Mouse (Mus musculus): ENCODE measurements around the gene Olfr120. TPM values are rescaled to one million over a fixed set of nuclear protein-coding genes. Genes with fewer than 3 reads are reported as not detected.
"Not testable (repeated sequence)": the region's sequence is repeated elsewhere in the genome, so short reads cannot be mapped to it uniquely, and the experiment has no call there.

Gene Olfr120
- polyA plus RNA-seq (2014; fragmentation: Nextera tagmentation; extraction: Ambion mirVana): not detected in 2 replicates

GRCm38 (mm10) chr17:37721508-37721907, at the start of gene Olfr120:
TSS of gene Olfr120 (plus strand) at chr17:37721808.
- H3K9me3 ChIP-seq (ENCODE audit: control insufficient read depth, low read length): no peaks in the 10 kb centered on the region
- no peaks in the 10 kb centered on the region for H3K27me3 ChIP-seq (ENCODE audit: control insufficient read depth, insufficient read depth, low read length)
- no peak within 1 kb of the TSS for H3K4me3 ChIP-seq (ENCODE audit: low read depth, low read length)
- ATAC-seq (ENCODE audit: low FRiP score) (no peak), DNase-seq (ENCODE audit: low spot score, missing footprints) (no peak)
- no peak within 1 kb of the TSS for H3K27ac ChIP-seq (ENCODE audit: low read depth, low read length)
- H3K4me2 ChIP-seq: no peak within 1 kb of the TSS
- H3K9ac ChIP-seq (ENCODE audit: low read length): no peak within 1 kb of the TSS
- 77% methylated on average over 1 of the region's 1 CpGs for WGBS
- H3K4me1 ChIP-seq (ENCODE audit: control insufficient read depth, insufficient read depth, low read length): no peaks in the 10 kb centered on the region
- H3K36me3 ChIP-seq (ENCODE audit: control insufficient read depth, insufficient read depth, low read length): no peaks in the 10 kb centered on the region

- H3K9ac ChIP-seq (ENCODE audit: low read length); H3K27ac ChIP-seq (ENCODE audit: low read depth, low read length); H3K4me1 ChIP-seq (ENCODE audit: control insufficient read depth, insufficient read depth, low read length); H3K9me3 ChIP-seq (ENCODE audit: control insufficient read depth, low read length); H3K36me3 ChIP-seq (ENCODE audit: control insufficient read depth, insufficient read depth, low read length); DNase-seq (ENCODE audit: low spot score, missing footprints); H3K4me3 ChIP-seq (ENCODE audit: low read depth, low read length); H3K4me2 ChIP-seq; ATAC-seq (ENCODE audit: low FRiP score); H3K27me3 ChIP-seq (ENCODE audit: control insufficient read depth, insufficient read depth, low read length): not testable (repeated sequence)
- WGBS: 61% methylated on average over 1 of the region's 1 CpGs
Measured at GRCm38 (mm10) chr17:37696264-37696663, 25.3 kb upstream of the Olfr120 start, which contains the start of gene Olfr119. TSS of gene Olfr119 (plus strand) at chr17:37696564.

DNA sequence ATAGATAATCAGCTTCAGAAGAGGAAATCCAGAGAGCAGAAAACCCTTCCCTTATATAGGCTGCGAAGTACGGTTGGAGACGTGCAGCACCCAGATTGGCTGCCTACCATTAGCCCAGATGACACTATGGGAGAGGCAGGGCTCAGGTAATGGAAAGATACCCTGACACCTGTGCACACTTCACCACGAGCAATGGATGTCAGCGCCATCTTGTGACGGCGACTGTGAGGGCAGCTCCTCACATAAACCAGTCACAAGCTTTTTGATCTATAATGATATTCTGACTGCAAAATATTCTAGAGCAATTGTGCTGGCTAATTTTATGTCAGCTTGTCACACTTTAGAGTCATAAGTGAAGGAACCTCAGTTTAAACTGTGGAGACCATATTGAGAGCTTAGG, 16.5 kb downstream of the Olfr120 start:
- ATAC-seq (ENCODE audit: low FRiP score) (no peak), DNase-seq (ENCODE audit: low spot score, missing footprints) (no peak)
- no peaks in the 10 kb centered on the region for H3K27me3 ChIP-seq (ENCODE audit: control insufficient read depth, insufficient read depth, low read length)
- no peaks in the 10 kb centered on the region for H3K4me1 ChIP-seq (ENCODE audit: control insufficient read depth, insufficient read depth, low read length)
- no peak overlapping the region for H3K4me3 ChIP-seq (ENCODE audit: low read depth, low read length)
- no peaks in the 10 kb centered on the region for H3K9me3 ChIP-seq (ENCODE audit: control insufficient read depth, low read length)
- no peak overlapping the region for H3K9ac ChIP-seq (ENCODE audit: low read length)
- H3K4me2 ChIP-seq: no peak overlapping the region
- H3K27ac ChIP-seq (ENCODE audit: low read depth, low read length): no peak overlapping the region
- no peaks in the 10 kb centered on the region for H3K36me3 ChIP-seq (ENCODE audit: control insufficient read depth, insufficient read depth, low read length)
- 56% methylated on average over 7 of the region's 7 CpGs for WGBS

DNA sequence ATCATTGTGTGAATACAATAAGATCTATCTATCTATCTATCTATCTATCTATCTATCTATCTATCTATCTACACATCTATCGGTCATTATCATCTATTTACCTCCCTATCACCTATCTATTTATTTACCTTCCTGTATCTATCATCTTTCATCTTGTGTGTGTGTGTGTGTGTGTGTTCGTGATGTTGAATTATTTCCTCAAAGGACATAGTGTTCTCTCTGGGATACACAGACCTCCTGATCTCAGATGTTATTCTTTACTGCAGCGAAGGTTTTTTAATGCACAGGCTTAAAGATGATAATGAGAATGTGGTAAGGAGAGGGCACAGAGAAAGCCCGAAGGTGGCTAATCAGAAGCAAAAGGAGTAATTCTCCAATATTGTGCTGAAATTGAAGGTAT, 46.7 kb downstream of the Olfr120 start, which contains the start of gene Olfr122:
Gene Olfr122, plus strand, starts transcription at position 301 of the 400 bp plus-strand sequence.
- Histone ChIP-seq H3K36me3 (ENCODE audit: control insufficient read depth, insufficient read depth, low read length) (no peaks in the 10 kb centered on the region), H3K4me3 (ENCODE audit: low read depth, low read length) (no peak within 1 kb of the TSS), H3K27ac (ENCODE audit: low read depth, low read length) (no peak within 1 kb of the TSS), H3K4me2 (no peak within 1 kb of the TSS), H3K9me3 (ENCODE audit: control insufficient read depth, low read length) (no peaks in the 10 kb centered on the region), H3K9ac (ENCODE audit: low read length) (no peak within 1 kb of the TSS), H3K4me1 (ENCODE audit: control insufficient read depth, insufficient read depth, low read length) (no peaks in the 10 kb centered on the region), H3K27me3 (ENCODE audit: control insufficient read depth, insufficient read depth, low read length) (no peaks in the 10 kb centered on the region)
- no peak for DNase-seq (ENCODE audit: low spot score, missing footprints)
- WGBS: 88% methylated on average over 4 of the region's 4 CpGs
- no peak for ATAC-seq (ENCODE audit: low FRiP score)

Other genes starting within 250 kb of the Olfr120 start
- not detected in 2 replicates for gene H2-M2, start 238.3 kb upstream of the Olfr120 start, polyA plus RNA-seq (2014; fragmentation: Nextera tagmentation; extraction: Ambion mirVana)
- not detected in 2 replicates for gene Olfr110, start 229.3 kb upstream of the Olfr120 start, polyA plus RNA-seq (2014; fragmentation: Nextera tagmentation; extraction: Ambion mirVana)
- gene Olfr111, start 213.8 kb upstream of the Olfr120 start, polyA plus RNA-seq (2014; fragmentation: Nextera tagmentation; extraction: Ambion mirVana): not detected in 2 replicates
- not detected in 2 replicates for gene Olfr112, start 152.4 kb upstream of the Olfr120 start, polyA plus RNA-seq (2014; fragmentation: Nextera tagmentation; extraction: Ambion mirVana)
- gene Olfr113, start 144.1 kb upstream of the Olfr120 start, polyA plus RNA-seq (2014; fragmentation: Nextera tagmentation; extraction: Ambion mirVana): not detected in 2 replicates
- gene Olfr114, start 129.1 kb upstream of the Olfr120 start, polyA plus RNA-seq (2014; fragmentation: Nextera tagmentation; extraction: Ambion mirVana): not detected in 2 replicates
- gene Olfr115, start 94.7 kb upstream of the Olfr120 start, polyA plus RNA-seq (2014; fragmentation: Nextera tagmentation; extraction: Ambion mirVana): not detected in 2 replicates
- gene Olfr116, start 94.6 kb upstream of the Olfr120 start, polyA plus RNA-seq (2014; fragmentation: Nextera tagmentation; extraction: Ambion mirVana): not detected in 2 replicates
- not detected in 2 replicates for gene Olfr117, start 58.0 kb upstream of the Olfr120 start, polyA plus RNA-seq (2014; fragmentation: Nextera tagmentation; extraction: Ambion mirVana)
- gene Olfr118, start 54.8 kb upstream of the Olfr120 start, polyA plus RNA-seq (2014; fragmentation: Nextera tagmentation; extraction: Ambion mirVana): not detected in 2 replicates
- gene Olfr119, start 25.2 kb upstream of the Olfr120 start, polyA plus RNA-seq (2014; fragmentation: Nextera tagmentation; extraction: Ambion mirVana): not detected in 2 replicates
- gene Olfr121, start 27.0 kb downstream of the Olfr120 start, polyA plus RNA-seq (2014; fragmentation: Nextera tagmentation; extraction: Ambion mirVana): not detected in 2 replicates
- not detected in 2 replicates for gene Olfr122, start 46.8 kb downstream of the Olfr120 start, polyA plus RNA-seq (2014; fragmentation: Nextera tagmentation; extraction: Ambion mirVana)
- not detected in 2 replicates for gene Olfr123, start 71.7 kb downstream of the Olfr120 start, polyA plus RNA-seq (2014; fragmentation: Nextera tagmentation; extraction: Ambion mirVana)
- gene Olfr124, start 78.1 kb downstream of the Olfr120 start, polyA plus RNA-seq (2014; fragmentation: Nextera tagmentation; extraction: Ambion mirVana): not detected in 2 replicates
- gene Olfr125, start 111.1 kb downstream of the Olfr120 start, polyA plus RNA-seq (2014; fragmentation: Nextera tagmentation; extraction: Ambion mirVana): not detected in 2 replicates
- gene Olfr126, start 125.7 kb downstream of the Olfr120 start, polyA plus RNA-seq (2014; fragmentation: Nextera tagmentation; extraction: Ambion mirVana): not detected in 2 replicates
- not detected in 2 replicates for gene Olfr127, start 178.6 kb downstream of the Olfr120 start, polyA plus RNA-seq (2014; fragmentation: Nextera tagmentation; extraction: Ambion mirVana)
- gene Olfr128, start 198.7 kb downstream of the Olfr120 start, polyA plus RNA-seq (2014; fragmentation: Nextera tagmentation; extraction: Ambion mirVana): not detected in 2 replicates
- gene Olfr761, start 231.3 kb downstream of the Olfr120 start, polyA plus RNA-seq (2014; fragmentation: Nextera tagmentation; extraction: Ambion mirVana): not detected in 2 replicates